13 mouse cellular contexts compared by ENCODE assay signal in genomic region chr7:102479368-102480078, GRCm38 (mm10). TPM values are rescaled to one million over a fixed set of nuclear protein-coding genes. Genes with fewer than 3 reads are reported as not detected.
A peak's percentile ranks its signal among the peaks of the same experiment; 100 is the strongest.
DNase-seq lines count a peak whose midpoint lies in the region; ATAC-seq lines count a peak whose summit lies in the region.
"Had no signal": no experiment of that assay in that cellular context is flagged by ENCODE, and none has a peak within 500 bp of the region (broad histone marks: within the 10 kb centered on the region; RNA-seq: fewer than 3 reads in every experiment).

No protein-coding gene starts in this region.

- WGBS in kidney, embryonic 15.5 days = 53% methylated on average over 5 of the region's 5 CpGs
- 75% methylated on average over 5 of the region's 5 CpGs for WGBS in hindbrain, embryonic 16.5 days
- 79% methylated on average over 5 of the region's 5 CpGs for WGBS in hindbrain, embryonic 13.5 days

- no peaks in the 10 kb centered on the region for H3K27me3 ChIP-seq in kidney, embryonic 15.5 days
- H3K27me3 ChIP-seq in hindbrain, embryonic 16.5 days (replicated peaks; ENCODE audit: control insufficient read depth, insufficient read depth, low read length) = no peaks in the 10 kb centered on the region
- H3K27me3 ChIP-seq in hindbrain, embryonic 13.5 days = no peaks in the 10 kb centered on the region

- no peak for ATAC-seq in kidney, embryonic 15.5 days (replicated peaks; ENCODE audit: low FRiP score)
- no peak for ATAC-seq in hindbrain, embryonic 16.5 days
- ATAC-seq in hindbrain, embryonic 13.5 days (ENCODE audit: low FRiP score) = no peak
- ATAC-seq: liver, postnatal 0 days had no signal

- H3K27ac ChIP-seq in kidney, embryonic 15.5 days = 0 out of 2 replicates have a peak overlapping the region, but pooled peaks have one; percentile 1
- H3K27ac ChIP-seq in hindbrain, embryonic 16.5 days (ENCODE audit: low read depth, low read length) = no peak overlapping the region
- H3K27ac ChIP-seq in hindbrain, embryonic 13.5 days = no peak overlapping the region

- no peak overlapping the region for H3K9ac ChIP-seq in kidney, embryonic 15.5 days
- H3K9ac ChIP-seq in hindbrain, embryonic 16.5 days (ENCODE audit: low read depth, low read length) = no peak overlapping the region
- no peak overlapping the region for H3K9ac ChIP-seq in hindbrain, embryonic 13.5 days
- H3K9ac ChIP-seq: liver, postnatal 0 days had no signal

- H3K4me1 ChIP-seq in kidney, embryonic 15.5 days = peaks cover 4% of the 10 kb centered on the region; the same call in 1 of the 2 replicates
- H3K4me1 ChIP-seq in hindbrain, embryonic 16.5 days (ENCODE audit: control insufficient read depth, insufficient read depth, low read depth, low read length) = no peaks in the 10 kb centered on the region
- H3K4me1 ChIP-seq in hindbrain, embryonic 13.5 days (replicated peaks) = no peaks in the 10 kb centered on the region

- H3K4me2 ChIP-seq in kidney, embryonic 15.5 days = no peak overlapping the region
- H3K4me2 ChIP-seq in hindbrain, embryonic 16.5 days (ENCODE audit: low read length) = no peak overlapping the region
- no peak overlapping the region for H3K4me2 ChIP-seq in hindbrain, embryonic 13.5 days

- H3K9me3 ChIP-seq in kidney, embryonic 15.5 days (replicated peaks) = no peaks in the 10 kb centered on the region
- H3K9me3 ChIP-seq in hindbrain, embryonic 16.5 days (ENCODE audit: control insufficient read depth, low read length) = no peaks in the 10 kb centered on the region
- no peaks in the 10 kb centered on the region for H3K9me3 ChIP-seq in hindbrain, embryonic 13.5 days

- no peaks in the 10 kb centered on the region for H3K36me3 ChIP-seq in kidney, embryonic 15.5 days
- H3K36me3 ChIP-seq in hindbrain, embryonic 16.5 days (ENCODE audit: control insufficient read depth, insufficient read depth, low read length) = no peaks in the 10 kb centered on the region
- peaks cover 6% of the 10 kb centered on the region; the same call in 1 of the 2 replicates for H3K36me3 ChIP-seq in hindbrain, embryonic 13.5 days

- DNase-seq in gastrocnemius, postnatal 10 days = peak; percentile 21
- DNase-seq in gastrocnemius, postnatal 25 days = no peak
- DNase-seq in adrenal gland, postnatal 10 days = peak; percentile 77
- peak; percentile 43 to 58 for DNase-seq in lung, postnatal 4 days
- DNase-seq in spleen, postnatal 14 days (ENCODE audit: low spot score in 2 of 2) = no peak
- DNase-seq: liver, postnatal 0 days had no signal

- no peak overlapping the region for H3K4me3 ChIP-seq in kidney, embryonic 15.5 days (replicated peaks)
- no peak overlapping the region for H3K4me3 ChIP-seq in hindbrain, embryonic 16.5 days (ENCODE audit: low read length)
- H3K4me3 ChIP-seq in hindbrain, embryonic 13.5 days = no peak overlapping the region

RNA-seq across cellular contexts. Expression of gene Olfr543, which starts 2.0 kb away (rescaled TPM):
- not detected for total RNA-seq in gastrocnemius, postnatal 10 days (2021)
- total RNA-seq in gastrocnemius, postnatal 25 days (2021) = not detected
- not detected for total RNA-seq in adrenal gland, postnatal 10 days (2021)
- polyA plus RNA-seq in kidney, embryonic 15.5 days (2015; fragmentation: Nextera tagmentation; extraction: Ambion mirVana) = 0.38 and 0.48 TPM in 2 replicates
- polyA plus RNA-seq in hindbrain, embryonic 16.5 days (2015; fragmentation: Nextera tagmentation; extraction: Ambion mirVana) = 0.66 and 0.71 TPM in 2 replicates
- 0.60 and 0.85 TPM in 2 replicates for polyA plus RNA-seq in hindbrain, embryonic 13.5 days (2015; fragmentation: Nextera tagmentation; extraction: Ambion mirVana)
- total RNA-seq: layer of hippocampus, adult 18-20 months had no signal
- polyA plus RNA-seq: brain, embryonic 14.5 days had no signal

RNA-seq across cellular contexts. Expression of gene Olfr544, which starts 8.6 kb away (rescaled TPM):
- not detected for total RNA-seq in gastrocnemius, postnatal 10 days (2021)
- total RNA-seq in gastrocnemius, postnatal 25 days (2021) = not detected
- total RNA-seq in adrenal gland, postnatal 10 days (2021) = not detected
- polyA plus RNA-seq in kidney, embryonic 15.5 days (2015; fragmentation: Nextera tagmentation; extraction: Ambion mirVana) = 0.09 TPM in 1 of 2 replicates, not detected in the other
- 0.05 and 0.14 TPM in 2 replicates for polyA plus RNA-seq in hindbrain, embryonic 16.5 days (2015; fragmentation: Nextera tagmentation; extraction: Ambion mirVana)
- polyA plus RNA-seq in hindbrain, embryonic 13.5 days (2015; fragmentation: Nextera tagmentation; extraction: Ambion mirVana) = 0.21 and 0.30 TPM in 2 replicates
- total RNA-seq: layer of hippocampus, adult 18-20 months had no signal
- polyA plus RNA-seq: brain, embryonic 14.5 days had no signal

RNA-seq across cellular contexts. Expression of gene Olfr545, which starts 19.9 kb away (rescaled TPM):
- total RNA-seq in gastrocnemius, postnatal 10 days (2021) = not detected
- not detected for total RNA-seq in gastrocnemius, postnatal 25 days (2021)
- not detected for total RNA-seq in adrenal gland, postnatal 10 days (2021)
- 0.09 and 0.16 TPM in 2 replicates for polyA plus RNA-seq in kidney, embryonic 15.5 days (2015; fragmentation: Nextera tagmentation; extraction: Ambion mirVana)
- polyA plus RNA-seq in hindbrain, embryonic 16.5 days (2015; fragmentation: Nextera tagmentation; extraction: Ambion mirVana) = 0.24 and 0.45 TPM in 2 replicates
- polyA plus RNA-seq in hindbrain, embryonic 13.5 days (2015; fragmentation: Nextera tagmentation; extraction: Ambion mirVana) = 0.14 and 0.19 TPM in 2 replicates
- total RNA-seq: layer of hippocampus, adult 18-20 months had no signal
- polyA plus RNA-seq: brain, embryonic 14.5 days; heart, embryonic 14.5 days; liver, postnatal 0 days had no signal

RNA-seq across cellular contexts. Expression of gene Rrm1, which starts 38.0 kb away (rescaled TPM):
- 10 to 100 TPM; 25.5 to 30.0 TPM for total RNA-seq in gastrocnemius, postnatal 10 days (2021)
- total RNA-seq in gastrocnemius, postnatal 25 days (2021) = 10 to 100 TPM; 12.1 to 12.6 TPM
- total RNA-seq in adrenal gland, postnatal 10 days (2021) = 10 to 100 TPM; 33.7 to 50.4 TPM
- polyA plus RNA-seq in kidney, embryonic 15.5 days (2015; fragmentation: Nextera tagmentation; extraction: Ambion mirVana) = 155 and 159 TPM in 2 replicates
- 48.8 and 55.7 TPM in 2 replicates for polyA plus RNA-seq in hindbrain, embryonic 16.5 days (2015; fragmentation: Nextera tagmentation; extraction: Ambion mirVana)
- 58.6 and 59.2 TPM in 2 replicates for polyA plus RNA-seq in hindbrain, embryonic 13.5 days (2015; fragmentation: Nextera tagmentation; extraction: Ambion mirVana)

RNA-seq across cellular contexts. Expression of gene Olfr547, which starts 55.0 kb away (rescaled TPM):
- not detected for total RNA-seq in gastrocnemius, postnatal 10 days (2021)
- not detected for total RNA-seq in gastrocnemius, postnatal 25 days (2021)
- total RNA-seq in adrenal gland, postnatal 10 days (2021) = not detected
- not detected in 2 replicates for polyA plus RNA-seq in kidney, embryonic 15.5 days (2015; fragmentation: Nextera tagmentation; extraction: Ambion mirVana)
- polyA plus RNA-seq in hindbrain, embryonic 16.5 days (2015; fragmentation: Nextera tagmentation; extraction: Ambion mirVana) = not detected in 2 replicates
- not detected in 2 replicates for polyA plus RNA-seq in hindbrain, embryonic 13.5 days (2015; fragmentation: Nextera tagmentation; extraction: Ambion mirVana)
- total RNA-seq: layer of hippocampus, adult 18-20 months had no signal
- polyA plus RNA-seq: brain, embryonic 14.5 days; heart, embryonic 14.5 days; liver, postnatal 0 days; neural tube, embryonic 11.5 days had no signal

Comparison
In these comparisons a context has a peak if more than half of its experiments do, and no peak if none do; other contexts are left out.
1. DNase-seq: peak in gastrocnemius, postnatal 10 days (single experiment), adrenal gland, postnatal 10 days (single experiment) and lung, postnatal 4 days (2 of 2); none in gastrocnemius, postnatal 25 days (single experiment) and spleen, postnatal 14 days (0 of 2).